Mouse (Mus musculus) brain, adult 2 months (tissue): ENCODE results near the gene Kcnip4.

Experiments
- DNase-seq: peaks from one replicate; pipeline ENCODE4 v3.0.0; 2011; ENCODE audit warnings: low read depth, low spot score

Kcnip4 gene

DNA sequence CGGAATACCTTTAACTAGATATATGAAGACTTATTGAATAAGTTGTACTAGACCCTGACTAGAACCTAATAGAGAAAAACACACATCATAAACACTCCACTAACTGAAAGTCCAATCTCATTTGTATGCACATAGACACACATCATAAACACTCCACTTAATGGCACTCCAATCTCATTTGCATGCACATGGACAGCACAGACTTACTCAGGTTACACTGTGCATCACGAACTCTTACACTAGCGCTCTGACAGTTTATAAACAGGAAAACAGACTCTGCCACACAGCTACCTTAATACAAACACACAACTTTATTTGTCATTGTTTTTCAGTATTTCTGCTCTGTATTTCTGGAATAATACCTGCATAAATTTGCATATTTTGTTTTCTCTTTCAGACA lies 168.3 kb downstream of the Kcnip4 start:
- DNase-seq: no peak

DNA sequence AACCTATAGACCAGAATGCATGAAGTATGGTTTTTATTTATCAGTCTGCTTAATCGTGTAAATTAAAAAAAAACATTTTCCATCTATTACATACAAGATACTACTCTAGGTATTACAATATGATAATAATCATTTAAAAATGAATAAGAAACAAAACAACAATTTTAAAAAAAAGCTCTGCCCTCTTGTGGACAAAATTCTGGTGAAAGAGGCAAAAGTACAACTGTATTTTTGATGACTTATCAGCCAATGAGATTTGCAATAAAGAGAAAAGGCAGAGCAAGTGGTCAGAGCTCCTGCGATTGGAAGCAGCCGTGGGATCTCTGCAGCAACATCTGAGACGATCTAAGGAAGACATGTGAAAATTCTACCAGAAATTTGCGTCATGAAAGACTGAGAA lies 172.6 kb downstream of the Kcnip4 start:
- DNase-seq: no peak

DNA sequence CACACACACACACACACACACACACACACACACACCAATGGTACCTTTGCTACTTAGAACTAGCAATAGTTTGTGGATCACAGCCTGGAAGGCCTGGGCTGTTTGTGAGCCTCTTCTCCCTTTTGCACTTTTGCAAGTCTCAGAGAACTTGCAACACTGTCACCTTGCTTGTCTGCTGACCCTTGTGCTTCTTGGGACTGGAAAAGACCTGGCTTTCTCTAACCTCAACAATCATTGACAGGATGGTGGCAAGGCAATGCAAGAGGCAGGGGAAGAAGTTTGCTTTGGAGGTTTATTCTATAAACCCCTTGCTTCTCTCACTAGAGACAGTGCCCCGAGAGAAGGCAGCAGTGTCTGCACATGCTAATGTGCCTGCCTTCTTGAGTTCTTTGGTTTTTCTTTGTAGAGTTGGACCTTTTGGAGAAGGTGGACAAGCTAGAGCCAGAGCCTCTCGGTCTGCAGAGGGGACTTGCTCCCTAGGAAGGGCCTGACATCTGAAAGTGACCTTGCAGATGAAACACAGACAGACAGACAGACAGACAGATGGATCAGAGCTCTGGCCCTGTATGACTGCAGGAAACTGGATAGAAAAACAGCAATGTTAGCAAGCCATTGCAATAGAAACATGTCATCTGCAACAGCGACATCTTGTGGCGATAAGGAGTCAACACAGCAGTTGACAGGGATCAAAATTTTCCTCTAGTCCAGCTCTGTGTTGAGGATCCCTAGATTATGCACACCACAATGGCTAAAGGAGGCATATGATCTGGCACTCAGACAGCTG lies 174.4 kb downstream of the Kcnip4 start:
- peak; percentile 82 for DNase-seq

DNA sequence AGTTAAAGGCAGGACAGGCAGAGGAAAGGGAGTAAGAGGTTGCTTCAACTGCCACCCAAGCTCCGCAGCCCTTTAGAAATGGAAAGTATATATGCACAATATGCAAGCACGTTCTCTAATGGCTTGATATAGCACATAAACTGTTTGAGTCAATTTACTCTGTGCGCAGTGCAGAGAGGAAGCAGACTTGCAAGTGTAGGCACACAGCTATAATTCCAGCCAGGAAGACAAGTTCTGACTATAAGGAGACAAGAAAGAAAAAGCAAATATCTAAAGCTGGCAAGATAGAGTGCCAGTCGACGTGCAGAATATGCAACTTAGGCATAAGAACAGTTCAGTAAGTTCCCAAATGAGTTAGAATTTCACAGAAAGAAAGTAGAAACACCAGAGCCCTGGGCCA lies 175.2 kb downstream of the Kcnip4 start:
- DNase-seq: peak; percentile 56

DNA sequence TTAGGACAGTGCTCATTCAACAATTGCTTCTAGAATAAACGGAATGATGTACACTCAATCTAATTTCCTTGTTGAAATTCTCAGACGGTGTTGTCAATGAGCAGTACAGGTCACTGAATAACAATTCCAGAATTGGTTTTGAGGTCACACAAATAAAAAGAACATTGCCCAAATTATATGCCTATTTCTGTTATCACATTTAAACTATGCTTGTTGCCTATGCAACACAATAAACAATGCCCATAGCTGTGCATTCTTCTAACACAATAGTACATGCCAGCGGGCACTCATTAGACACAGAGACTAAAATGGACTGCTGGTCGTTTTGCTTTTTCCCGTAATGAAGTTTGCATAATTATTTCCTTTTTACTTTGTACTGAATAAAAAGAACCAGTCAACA lies 176.2 kb downstream of the Kcnip4 start:
- no peak for DNase-seq

DNA sequence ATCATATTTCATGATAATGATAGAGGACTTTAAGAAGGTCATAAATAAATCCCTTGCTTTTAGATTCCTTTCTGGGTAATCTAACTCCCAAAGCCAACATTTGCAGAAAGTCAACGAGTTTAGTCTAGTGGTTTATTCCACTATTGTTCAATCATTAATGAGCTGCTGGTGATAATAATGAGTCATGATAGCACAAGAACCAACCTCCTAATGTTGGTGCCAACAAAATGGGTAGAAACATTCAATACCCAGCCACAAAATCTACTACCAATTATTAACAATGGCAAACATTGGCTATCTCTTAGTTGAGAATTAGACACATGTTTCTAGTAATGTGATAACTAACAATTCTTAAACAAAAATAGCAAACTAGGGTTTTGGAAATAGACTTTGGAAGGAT lies 180.1 kb downstream of the Kcnip4 start:
- DNase-seq: no peak

DNA sequence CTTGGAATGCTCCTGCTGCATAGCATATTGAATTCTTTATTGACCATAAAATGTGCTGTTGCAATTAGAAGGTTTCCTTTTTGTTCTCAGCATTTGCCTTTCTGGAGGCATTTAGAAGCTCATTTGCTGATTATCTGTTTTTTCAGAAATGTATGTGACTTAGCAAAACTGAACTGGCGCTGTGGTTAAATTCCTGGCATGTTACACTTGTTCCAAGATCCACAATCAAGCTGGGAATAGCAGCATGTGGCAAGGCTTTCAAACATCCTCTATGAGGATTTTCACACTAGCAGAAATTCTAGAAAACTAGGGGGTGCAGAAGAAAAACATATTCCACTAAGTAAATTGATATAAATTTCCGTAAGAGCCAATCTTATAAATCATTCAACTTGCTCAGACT lies 187.5 kb downstream of the Kcnip4 start:
- peak; percentile 76 for DNase-seq

DNA sequence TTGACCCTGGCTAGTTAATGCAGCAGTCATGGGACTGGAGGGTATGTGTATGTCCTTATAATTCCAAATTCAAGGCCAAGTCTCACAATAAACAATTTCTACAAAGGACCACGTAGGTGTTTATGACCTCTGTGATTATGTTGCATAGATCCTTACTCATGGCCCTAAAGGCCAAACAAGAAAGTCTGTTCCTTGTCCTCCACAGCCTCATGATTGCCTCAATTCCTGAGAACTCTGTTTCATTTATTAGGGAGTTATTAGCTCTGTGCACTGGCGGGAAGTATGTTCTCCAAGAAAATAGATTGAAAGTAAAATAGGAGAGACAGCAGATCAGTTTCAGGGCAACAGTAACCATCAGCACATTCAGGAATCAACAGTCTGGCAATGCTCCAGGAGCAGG lies 191.6 kb downstream of the Kcnip4 start:
- peak; percentile 46 for DNase-seq

DNA sequence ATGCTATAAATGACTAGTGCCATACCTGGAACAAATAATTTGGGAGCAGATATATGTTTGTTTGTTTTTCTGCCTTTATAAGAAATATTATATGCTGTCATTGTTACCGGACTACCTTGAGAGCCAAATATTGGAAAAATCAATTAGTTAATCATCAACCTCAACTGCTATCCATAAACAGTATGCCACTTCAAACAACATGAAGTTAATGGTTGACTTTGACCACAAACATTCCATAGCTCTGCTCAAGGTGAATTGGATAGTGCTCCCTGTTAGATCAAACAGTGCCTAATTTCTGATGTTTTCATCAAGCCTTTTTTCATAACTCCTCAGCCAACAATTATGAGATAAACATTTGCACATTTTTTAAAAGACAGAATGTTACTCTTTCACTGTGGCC lies 195.7 kb downstream of the Kcnip4 start:
- DNase-seq: no peak

DNA sequence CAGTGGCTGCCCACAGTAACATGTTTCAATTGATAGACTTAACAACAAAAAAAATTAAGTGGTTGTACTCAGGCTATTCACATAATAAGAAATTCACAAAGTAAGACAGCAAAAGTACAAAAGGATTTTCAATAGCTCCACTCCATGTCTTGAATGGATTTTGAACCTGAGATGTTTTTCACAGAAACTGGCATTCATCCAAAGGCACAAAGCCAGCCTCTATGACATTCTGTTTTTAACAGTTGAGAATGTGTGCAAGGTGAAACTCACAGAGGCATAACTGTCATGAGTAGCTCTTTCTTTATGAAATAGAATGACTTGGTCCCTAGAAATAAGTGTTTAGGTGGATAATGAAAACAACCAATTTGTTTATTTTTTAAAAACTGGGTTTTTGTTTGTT lies 206.0 kb downstream of the Kcnip4 start:
- peak; percentile 47 for DNase-seq

DNA sequence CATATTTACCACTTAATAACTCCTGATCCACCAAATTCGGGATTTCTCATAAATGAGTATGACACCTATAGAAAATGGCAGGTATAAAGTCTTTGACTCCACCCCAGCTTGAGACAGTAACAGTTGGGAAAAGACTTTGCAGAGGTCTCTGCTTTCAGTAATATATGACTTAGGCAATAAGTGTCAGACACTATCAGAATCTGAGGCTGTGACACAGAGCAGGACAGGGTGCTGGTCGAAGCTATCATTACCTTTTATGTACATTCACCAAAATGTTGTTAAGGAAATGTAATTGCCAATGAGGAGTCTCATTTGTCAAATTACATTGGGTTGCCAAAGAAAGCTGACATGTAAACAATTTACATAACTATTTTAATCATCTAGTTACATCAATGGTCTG lies 206.8 kb downstream of the Kcnip4 start:
- no peak for DNase-seq

DNA sequence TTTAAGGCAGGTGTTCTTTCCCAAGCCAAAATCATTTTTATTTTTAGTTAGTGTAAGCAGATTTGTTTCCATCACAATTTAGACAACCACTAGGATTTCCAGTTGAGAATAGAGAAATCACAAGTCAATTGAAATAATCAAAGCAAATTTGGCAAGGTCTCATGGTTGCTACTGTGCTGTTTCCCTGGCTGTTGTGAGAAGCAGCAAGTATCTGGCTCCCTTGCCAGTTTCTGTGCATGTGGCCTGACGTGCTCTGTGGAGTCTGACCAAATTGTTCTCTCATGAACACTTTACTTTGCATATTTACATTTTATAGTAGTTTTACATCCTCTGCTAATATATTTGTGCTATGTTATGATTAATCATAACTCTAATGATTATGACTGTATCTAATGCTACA lies 217.9 kb downstream of the Kcnip4 start:
- DNase-seq: peak; percentile 79

DNA sequence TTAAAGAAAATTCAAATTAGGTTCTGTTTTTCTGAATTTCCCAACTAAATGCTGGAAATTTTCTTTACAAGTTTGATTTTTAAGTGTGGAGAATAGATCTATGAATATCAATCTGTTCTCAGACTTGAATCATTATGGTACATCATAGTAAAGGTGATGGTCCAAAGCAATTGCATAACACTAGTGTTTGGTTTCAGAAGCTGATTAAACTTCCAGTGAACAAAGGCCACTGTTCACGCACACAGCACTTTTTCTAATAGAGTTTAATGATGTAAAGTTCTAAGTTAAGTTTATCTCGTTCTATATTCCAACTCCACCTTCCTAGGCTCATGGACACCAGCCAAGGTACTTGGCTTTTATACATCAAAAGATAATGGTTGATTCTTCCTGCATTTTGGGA lies 219.4 kb downstream of the Kcnip4 start:
- DNase-seq: no peak

DNA sequence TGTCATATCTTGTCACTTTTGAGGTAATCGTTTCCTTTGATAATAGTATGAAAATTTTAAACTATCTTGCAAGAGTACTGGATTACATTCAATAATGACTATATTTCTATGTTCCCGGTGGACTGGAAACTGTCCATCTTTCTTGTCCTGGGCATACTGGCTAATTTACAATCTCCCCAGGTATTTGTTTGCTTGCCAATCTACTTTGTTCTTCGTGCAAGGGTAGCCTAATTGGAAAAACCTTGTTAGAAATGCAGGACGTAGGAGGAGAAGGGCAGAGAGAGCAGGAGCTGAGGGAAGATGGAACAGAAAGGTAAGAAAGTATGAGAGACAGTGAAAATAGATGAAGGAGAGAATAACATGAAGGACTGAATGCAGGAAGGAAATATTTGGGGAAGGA lies 226.1 kb downstream of the Kcnip4 start:
- peak; percentile 87 for DNase-seq

DNA sequence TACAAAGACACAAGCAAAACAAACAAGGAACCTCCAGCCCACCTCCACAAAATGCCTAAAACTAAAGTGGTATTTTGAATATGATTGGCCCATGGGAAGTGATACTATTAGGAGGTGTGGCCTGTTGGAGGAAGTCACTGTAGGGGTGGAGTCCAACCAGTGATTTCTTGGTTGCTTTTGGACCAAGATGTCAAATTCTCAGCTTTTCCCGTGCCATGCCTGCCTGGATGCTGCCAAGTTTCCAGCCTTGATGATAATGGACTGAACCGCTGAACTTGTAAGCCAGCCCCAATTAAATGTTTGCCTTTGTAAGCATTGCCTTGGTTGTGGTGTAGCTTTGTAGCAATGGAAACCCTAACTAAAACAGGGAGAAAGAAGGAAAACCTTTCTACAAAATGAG lies 232.3 kb downstream of the Kcnip4 start:
- no peak for DNase-seq

DNA sequence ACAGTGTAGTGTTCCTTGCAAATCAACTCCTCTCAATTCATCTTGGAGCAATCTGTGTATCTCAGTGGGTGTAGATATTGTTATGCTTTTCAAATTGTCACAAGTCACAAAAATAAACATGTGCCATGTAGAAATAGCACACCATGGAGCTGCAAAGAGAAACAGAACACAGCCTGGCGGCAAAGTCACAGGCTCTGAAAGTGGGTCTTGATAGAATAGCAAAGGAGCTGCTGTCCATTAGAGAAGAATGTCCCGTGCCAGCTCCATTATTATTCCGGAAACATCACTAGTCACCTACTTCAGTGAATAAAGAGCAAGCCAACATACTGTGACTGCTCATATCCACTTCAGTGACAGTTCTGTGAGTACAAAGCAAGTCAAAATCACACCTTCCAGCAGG lies 232.9 kb downstream of the Kcnip4 start:
- peak; percentile 50 for DNase-seq

DNA sequence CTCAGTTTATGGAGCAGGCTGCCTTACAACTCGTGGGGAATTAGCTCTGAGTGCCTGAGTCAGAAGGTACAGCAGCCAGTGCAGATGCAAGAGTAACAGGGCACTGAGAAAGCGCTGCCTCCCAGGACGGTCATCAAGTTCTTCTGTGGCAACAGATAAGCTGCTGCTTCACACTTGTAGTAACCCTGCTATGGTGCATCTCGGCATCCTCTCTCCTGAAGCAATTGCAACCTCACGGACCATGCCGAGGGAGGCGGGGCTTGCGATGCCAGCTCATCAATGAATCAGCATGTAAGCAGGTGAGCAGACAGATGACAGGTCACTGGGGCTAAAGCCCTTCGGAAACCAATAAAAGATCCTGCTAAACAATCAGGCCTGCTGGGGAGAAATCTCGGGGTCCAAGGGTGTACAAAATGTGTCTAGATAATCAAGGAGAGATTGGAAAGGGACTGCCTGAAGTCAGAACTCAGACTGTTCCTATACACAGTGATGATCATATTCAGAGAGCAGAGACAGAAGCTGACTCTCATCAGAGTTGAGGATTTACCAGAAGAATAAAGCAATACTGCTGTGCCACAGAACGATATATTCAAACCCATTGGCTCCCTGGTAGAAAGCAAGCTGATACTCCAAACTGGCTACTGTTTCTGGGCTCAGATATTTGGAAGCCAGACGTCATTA lies 239.1 kb downstream of the Kcnip4 start:
- peak; percentile 64 for DNase-seq

DNA sequence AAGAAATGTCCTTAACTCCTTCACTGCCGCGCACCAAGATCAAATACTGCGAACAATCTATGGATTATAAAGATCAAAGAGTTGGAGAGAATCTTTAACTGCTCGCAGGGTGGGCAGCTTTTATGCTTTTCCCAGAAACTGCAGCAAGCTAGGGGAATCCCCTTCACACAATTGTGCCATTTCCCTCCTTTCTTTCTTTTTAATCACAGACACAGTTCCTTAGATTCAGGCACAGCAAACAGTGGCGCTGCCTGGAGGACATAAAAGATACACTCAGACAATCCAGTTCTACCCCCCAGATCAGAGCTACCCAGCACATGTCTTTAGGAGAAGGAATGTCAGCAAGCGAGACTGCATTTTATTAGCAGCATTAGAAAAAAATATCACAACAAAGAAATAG lies 239.9 kb downstream of the Kcnip4 start:
- DNase-seq: peak; percentile 41

DNA sequence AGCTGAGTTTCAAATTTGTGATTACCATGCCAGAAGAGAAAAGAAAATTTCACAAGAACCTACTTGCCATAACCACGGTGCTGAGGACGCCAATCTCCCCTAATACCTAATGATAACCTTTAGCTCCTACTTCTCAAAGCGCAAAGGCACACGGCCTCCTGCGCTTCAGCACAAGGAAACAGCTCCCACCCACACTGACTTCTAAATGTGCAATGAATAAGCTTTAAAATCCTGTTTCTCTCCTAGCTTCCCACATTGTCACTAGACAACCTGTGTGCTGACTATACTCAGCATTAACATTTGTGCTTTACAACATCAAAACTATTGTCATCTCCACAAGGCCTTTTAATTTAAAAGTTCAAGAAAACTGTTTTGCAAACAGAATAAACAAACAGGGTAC lies 241.3 kb downstream of the Kcnip4 start:
- DNase-seq: peak; percentile 51

DNA sequence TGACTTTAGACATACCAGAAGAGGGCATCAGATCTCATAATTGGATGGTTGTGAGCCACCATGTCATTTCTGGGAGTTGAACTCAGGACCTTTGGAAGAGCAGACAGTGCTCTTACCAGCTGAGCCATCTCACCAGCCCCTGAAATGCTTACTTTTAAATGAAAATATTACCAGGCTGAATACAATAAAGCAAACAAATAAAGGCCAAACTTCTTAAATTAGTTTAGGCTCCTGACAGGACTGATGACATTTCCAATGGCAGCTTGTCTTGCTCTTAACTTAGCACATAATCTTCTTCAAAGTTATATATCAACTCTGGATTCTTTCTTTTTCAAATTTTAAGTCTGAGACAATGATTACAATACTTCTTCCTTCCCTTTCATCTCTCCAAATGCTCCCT lies 252.8 kb downstream of the Kcnip4 start:
- DNase-seq: no peak

DNA sequence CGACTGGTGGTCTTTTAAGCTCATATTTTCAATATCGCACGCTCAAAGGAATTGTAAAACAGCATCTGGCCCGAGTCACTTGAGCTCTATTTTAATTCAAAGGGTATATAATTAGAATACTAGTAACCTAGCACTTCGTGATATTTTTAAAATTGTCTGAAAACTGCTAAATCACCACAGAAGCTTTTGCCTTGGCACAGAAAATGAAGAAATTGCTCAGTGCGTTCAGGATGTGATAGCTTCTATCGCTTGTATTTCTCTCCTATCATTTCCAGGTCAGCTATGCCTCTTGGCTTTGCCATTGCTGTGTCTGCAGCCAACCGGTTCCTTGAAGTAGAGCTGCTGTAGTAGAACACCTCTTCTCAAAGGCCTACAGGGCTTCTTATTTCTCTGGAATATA lies 255.9 kb downstream of the Kcnip4 start:
- peak; percentile 61 for DNase-seq

DNA sequence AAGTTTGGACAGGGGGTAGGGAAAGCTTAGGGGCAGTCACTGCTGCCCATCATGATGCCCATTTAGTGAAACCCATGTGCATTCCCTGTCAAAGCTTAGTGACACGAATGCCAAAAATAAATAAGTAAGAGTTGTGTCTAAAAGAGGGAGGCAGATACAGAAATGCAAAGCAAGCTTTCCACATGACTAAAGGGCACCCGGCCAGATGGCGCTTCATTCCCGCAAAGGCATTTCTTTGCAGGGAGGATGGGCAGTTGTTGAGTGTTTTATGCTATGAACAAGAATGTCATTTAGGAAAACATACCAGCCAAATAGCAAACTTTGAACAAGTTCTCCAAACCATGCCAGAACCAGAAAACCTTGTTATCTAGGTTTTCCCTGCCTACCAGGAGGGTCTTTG lies 265.4 kb downstream of the Kcnip4 start:
- DNase-seq: peak; percentile 42

DNA sequence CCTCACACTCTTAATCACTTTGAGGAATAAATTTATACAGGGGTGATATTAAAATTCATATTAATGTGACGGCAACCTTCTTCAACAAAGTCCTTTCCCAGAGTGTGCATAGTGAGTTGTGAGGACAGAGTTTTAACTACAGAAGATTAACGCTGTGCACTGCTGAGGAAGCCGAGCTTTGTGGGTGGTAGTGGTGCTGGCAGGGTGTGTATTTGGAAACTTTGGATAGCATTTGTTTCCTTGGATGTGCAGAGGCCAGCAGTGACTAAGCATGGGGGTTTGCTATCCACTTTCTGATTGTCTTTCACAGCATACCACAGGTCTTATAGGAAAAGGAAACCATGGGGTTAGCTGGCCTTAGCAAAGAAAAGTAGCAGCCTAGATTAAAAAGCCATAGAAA lies 267.9 kb downstream of the Kcnip4 start:
- peak; percentile 58 for DNase-seq
